Mouse (Mus musculus) forebrain, postnatal 0 days (tissue): ENCODE measurements around the gene Ssu72. TPM values are rescaled to one million over a fixed set of nuclear protein-coding genes. Genes with fewer than 3 reads are reported as not detected.

ENCODE experiments used
- ATAC-seq: fragments of 200-750 bp; cut with Nextera tagmentation; 2 replicates; pipeline ENCODE4 v1.8.0; 2017; ENCODE audit warnings: mild to moderate bottlenecking, moderate library complexity
- DNase-seq: peaks from one replicate; pipeline ENCODE4 v3.0.0-alpha.2; 2015
- H3K27ac ChIP-seq: fragments of 300-500 bp; sonication (generic); 2 replicates; pipeline ENCODE4 v1.5.1; 2014; ENCODE audit warnings: low read depth, mild to moderate bottlenecking, antibody characterized with exemption, low read length, moderate library complexity, mixed read lengths
- H3K27me3 ChIP-seq: fragments of 300-500 bp; sonication (generic); 2 replicates; pipeline ENCODE4 v1.6.1; 2014; ENCODE audit warnings: mild to moderate bottlenecking, low read length, mixed read lengths; ENCODE audit not compliant: insufficient read depth
- H3K36me3 ChIP-seq: fragments of 300-500 bp; sonication (generic); 2 replicates; pipeline ENCODE4 v1.6.1; 2014; ENCODE audit warnings: mild to moderate bottlenecking, moderate library complexity; ENCODE audit not compliant: insufficient read depth
- H3K4me1 ChIP-seq: fragments of 300-500 bp; sonication (generic); 2 replicates; pipeline ENCODE4 v1.6.1; 2014; ENCODE audit warnings: antibody characterized with exemption; ENCODE audit not compliant: insufficient read depth
- H3K4me2 ChIP-seq: fragments of 300-500 bp; sonication (generic); 2 replicates; pipeline ENCODE4 v1.6.1; 2014; ENCODE audit warnings: low read depth, mild to moderate bottlenecking, moderate library complexity
- H3K4me3 ChIP-seq: fragments of 300-500 bp; sonication (generic); 2 replicates; pipeline ENCODE4 v1.5.1; 2014; ENCODE audit warnings: low read depth, low read length, mixed read lengths
- H3K9ac ChIP-seq: fragments of 300-500 bp; sonication (generic); 2 replicates; pipeline ENCODE4 v1.6.1; 2014; ENCODE audit warnings: mild to moderate bottlenecking
- H3K9me3 ChIP-seq: fragments of 300-500 bp; sonication (generic); 2 replicates; pipeline ENCODE4 v1.6.1; 2016; ENCODE audit warnings: low read length
- CTCF ChIP-seq: sonication (generic); IDR thresholded peaks from 2 replicates; pipeline ENCODE4 v1.5.1; 2016; ENCODE audit warnings: antibody characterized with exemption, control low read depth, low read depth
- WGBS: fragments of 180-500 bp; shearing (Covaris S2); extraction: QIAGEN DNeasy Blood & Tissue Kit; methylation state at CpG from one replicate; pipeline ENCODE4 v1.1.7; 2014; 5-methylcytosine and 5-hydroxymethylcytosine counted together
- polyA plus RNA-seq: library from polyadenylated mRNA; unstranded; fragments of >200 nt; fragmentation: Nextera tagmentation; extraction: Ambion mirVana; gene quantifications from 2 replicates; pipeline ENCODE4 v1.2.1, GENCODE M21; 2015
- total RNA-seq: library from RNA; depleted of rRNA; stranded (reverse); fragments of >200 nt; gene quantifications from 2 replicates; pipeline ENCODE4 v1.2.3, GENCODE M21; 2014; rRNA removed

The Ssu72 gene
- total RNA-seq: 103 and 121 TPM in 2 replicates
- 164 and 176 TPM in 2 replicates for polyA plus RNA-seq

- Histone ChIP-seq H3K4me3 (peak within 1 kb of the TSS; percentile 67), H3K9ac (peak within 1 kb of the TSS; percentile 70), H3K36me3 (no peaks in the 10 kb centered on the region), H3K27me3 (no peaks in the 10 kb centered on the region), H3K4me1 (0 out of 2 replicates have a peak, but pooled peaks cover 5% of the 10 kb centered on the region), H3K9me3 (no peaks in the 10 kb centered on the region), H3K4me2 (peak within 1 kb of the TSS; percentile 85), H3K27ac (peak within 1 kb of the TSS; percentile 93)
- ATAC-seq: peak; percentile 96
- DNase-seq: peak; percentile 99
- no peak for TF ChIP-seq CTCF
- WGBS: under 1% methylated on average over 83 of the region's 83 CpGs
Measured at GRCm38 (mm10) chr4:155704721-155705591, at the start of gene Ssu72. Gene Ssu72, plus strand, starts transcription at chr4:155704800.

GRCm38 (mm10) chr4:155656214-155656751 is 48.3 kb upstream of the Ssu72 start:
- ATAC-seq (no peak), DNase-seq (no peak)
- Histone ChIP-seq H3K36me3 (peaks cover 60% of the 10 kb centered on the region), H3K4me3 (no peak overlapping the region), H3K9ac (no peak overlapping the region), H3K4me2 (no peak overlapping the region), H3K27me3 (peaks cover 37% of the 10 kb centered on the region), H3K4me1 (peaks cover 11% of the 10 kb centered on the region), H3K27ac (no peak overlapping the region), H3K9me3 (no peaks in the 10 kb centered on the region)
- WGBS: 93% methylated on average over 13 of the region's 13 CpGs
- no peak for TF ChIP-seq CTCF

- no peaks in the 10 kb centered on the region for H3K9me3 ChIP-seq
Measured at GRCm38 (mm10) chr4:155658961-155659360, 45.6 kb upstream of the Ssu72 start.

GRCm38 (mm10) chr4:155660641-155661040 is 44.0 kb upstream of the Ssu72 start:
- no peak overlapping the region for H3K27ac ChIP-seq
- TF ChIP-seq CTCF: no peak
- no peak overlapping the region for H3K4me3 ChIP-seq
- H3K27me3 ChIP-seq: peaks cover 5% of the 10 kb centered on the region; the same call in 1 of the 2 replicates
- H3K4me2 ChIP-seq: no peak overlapping the region
- DNase-seq (no peak), ATAC-seq (no peak)
- peaks cover 61% of the 10 kb centered on the region for H3K36me3 ChIP-seq
- 85% methylated on average over 12 of the region's 12 CpGs for WGBS
- H3K9me3 ChIP-seq: no peaks in the 10 kb centered on the region
- no peak overlapping the region for H3K9ac ChIP-seq
- no peaks in the 10 kb centered on the region for H3K4me1 ChIP-seq

More at GRCm38 (mm10) chr4:155658961-155659360, 45.6 kb upstream of the Ssu72 start:
- no peak overlapping the region for H3K4me3 ChIP-seq
- 95% methylated on average over 10 of the region's 10 CpGs for WGBS
- ATAC-seq: no peak
- peaks cover 22% of the 10 kb centered on the region for H3K27me3 ChIP-seq
- H3K27ac ChIP-seq: no peak overlapping the region
- no peak overlapping the region for H3K4me2 ChIP-seq
- peaks cover 3% of the 10 kb centered on the region; the same call in 1 of the 2 replicates for H3K4me1 ChIP-seq
- DNase-seq: no peak
- no peak overlapping the region for H3K9ac ChIP-seq
- peaks cover 55% of the 10 kb centered on the region for H3K36me3 ChIP-seq
- no peak for TF ChIP-seq CTCF

GRCm38 (mm10) chr4:155666903-155667302 is 37.7 kb upstream of the Ssu72 start:
- H3K27ac ChIP-seq: no peak overlapping the region
- H3K9ac ChIP-seq: no peak overlapping the region
- no peak for TF ChIP-seq CTCF
- H3K36me3 ChIP-seq: peaks cover 22% of the 10 kb centered on the region
- no peaks in the 10 kb centered on the region for H3K9me3 ChIP-seq
- DNase-seq (no peak), ATAC-seq (no peak)
- H3K27me3 ChIP-seq: no peaks in the 10 kb centered on the region
- no peak overlapping the region for H3K4me3 ChIP-seq
- peaks cover 6% of the 10 kb centered on the region; the same call in 1 of the 2 replicates for H3K4me1 ChIP-seq
- no peak overlapping the region for H3K4me2 ChIP-seq

GRCm38 (mm10) chr4:155668689-155669597 is 35.7 kb upstream of the Ssu72 start, which contains the start of gene Mib2:
Gene Mib2, minus strand, starts transcription at chr4:155669198.
- ATAC-seq (peak; percentile 99), DNase-seq (peak; percentile 99)
- H3K4me2 ChIP-seq: peak within 1 kb of the TSS; percentile 83
- peak within 1 kb of the TSS; percentile 78 for H3K27ac ChIP-seq
- peak within 1 kb of the TSS; percentile 83 for H3K9ac ChIP-seq
- H3K36me3 ChIP-seq: peaks cover 16% of the 10 kb centered on the region
- peak; percentile 30 for TF ChIP-seq CTCF
- H3K4me1 ChIP-seq: peaks cover 6% of the 10 kb centered on the region; the same call in 1 of the 2 replicates
- peak within 1 kb of the TSS; percentile 69 for H3K4me3 ChIP-seq
- no peaks in the 10 kb centered on the region for H3K9me3 ChIP-seq
- H3K27me3 ChIP-seq: no peaks in the 10 kb centered on the region
- WGBS: 3% methylated on average over 73 of the region's 73 CpGs
